ENCODE assay signal across 28 mouse cellular contexts in the genomic region with DNA sequence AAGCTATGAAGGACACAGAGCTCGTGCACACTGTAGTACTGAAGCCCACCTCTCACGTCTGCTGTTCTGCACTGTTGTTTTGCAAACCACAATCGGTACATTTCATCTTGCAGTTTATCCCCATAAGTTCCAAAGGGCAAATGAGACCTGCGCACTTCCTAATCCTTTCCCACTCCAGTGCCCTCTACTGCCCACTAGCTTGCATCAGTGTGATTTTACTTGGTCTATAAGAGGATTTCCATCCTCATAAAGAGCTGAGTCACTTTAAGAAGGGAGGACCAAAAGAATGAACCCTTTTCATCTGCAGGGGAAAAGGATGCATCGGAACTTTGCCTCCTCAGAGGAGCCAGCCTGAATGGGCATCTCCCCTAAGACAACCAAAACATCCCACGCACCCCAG. TPM values are rescaled to one million over a fixed set of nuclear protein-coding genes. Genes with fewer than 3 reads are reported as not detected.
DNase-seq lines count a peak whose midpoint lies in the region; ATAC-seq and TF ChIP-seq lines count a peak whose summit lies in the region.
"Had no signal": no experiment of that assay in that cellular context is flagged by ENCODE, and none has a peak within 500 bp of the region (broad histone marks: within the 10 kb centered on the region; RNA-seq: fewer than 3 reads in every experiment).

No protein-coding gene starts in this region.

- TF ChIP-seq CTCF in liver, postnatal 0 days (IDR thresholded peaks at IDR 0.05; ENCODE audit: low read depth): peak; percentile 35; the same call in 1 of the 2 replicates

- H3K4me3 ChIP-seq in intestine, embryonic 16.5 days (ENCODE audit: low read length): no peak overlapping the region
- no peak overlapping the region for H3K4me3 ChIP-seq in intestine, embryonic 15.5 days (replicated peaks)
- H3K4me3 ChIP-seq in liver, postnatal 0 days (ENCODE audit: low read depth, low read length): no peak overlapping the region
- no peak overlapping the region for H3K4me3 ChIP-seq in liver, embryonic 12.5 days
- H3K4me3 ChIP-seq in brown adipose tissue, adult 24 weeks (ENCODE audit: insufficient read depth, low read depth, low read length): peak overlapping the region; percentile 61
- H3K4me3 ChIP-seq: hindbrain, embryonic 12.5 days; limb, embryonic 13.5 days had no signal

- WGBS in intestine, embryonic 16.5 days: 77% methylated on average over 6 of the region's 6 CpGs
- 82% methylated on average over 6 of the region's 6 CpGs for WGBS in intestine, embryonic 15.5 days
- WGBS in liver, postnatal 0 days (ENCODE audit: insufficient replicate concordance): 76% methylated on average over 6 of the region's 6 CpGs
- 67% methylated on average over 6 of the region's 6 CpGs for WGBS in liver, embryonic 12.5 days (ENCODE audit: insufficient replicate concordance)

- DNase-seq in liver, postnatal 0 days: no peak
- no peak for DNase-seq in adrenal gland, adult (ENCODE audit: inconsistent age in 2 of 2, low spot score in 1 of 2)
- DNase-seq: adrenal gland, postnatal 14 days; cerebellum, adult 11 months; cerebellum, postnatal 14 days; embryo, embryonic 11 days; heart, postnatal 10 days; kidney, adult 11 months; layer of hippocampus, postnatal 36 days; thymus, postnatal 25 days had no signal

- no peak overlapping the region for H3K9ac ChIP-seq in intestine, embryonic 16.5 days (ENCODE audit: low read depth, low read length)
- no peak overlapping the region for H3K9ac ChIP-seq in intestine, embryonic 15.5 days
- no peak overlapping the region for H3K9ac ChIP-seq in liver, postnatal 0 days (replicated peaks)
- no peak overlapping the region for H3K9ac ChIP-seq in liver, embryonic 12.5 days
- H3K9ac ChIP-seq: hindbrain, embryonic 12.5 days; limb, embryonic 13.5 days had no signal

- no peak for TF ChIP-seq EP300 in liver, postnatal 0 days (IDR thresholded peaks at IDR 0.05; ENCODE audit: low read depth)

- H3K27ac ChIP-seq in intestine, embryonic 16.5 days (ENCODE audit: low read length): no peak overlapping the region
- no peak overlapping the region for H3K27ac ChIP-seq in intestine, embryonic 15.5 days
- no peak overlapping the region for H3K27ac ChIP-seq in liver, postnatal 0 days (ENCODE audit: low read depth)
- H3K27ac ChIP-seq in liver, embryonic 12.5 days: no peak overlapping the region
- peak overlapping the region; percentile 99 for H3K27ac ChIP-seq in brown adipose tissue, adult 24 weeks (replicated peaks; ENCODE audit: low read depth, low read length)
- H3K27ac ChIP-seq: hindbrain, embryonic 12.5 days; limb, embryonic 13.5 days had no signal

- H3K4me2 ChIP-seq in intestine, embryonic 16.5 days (ENCODE audit: low read depth, low read length): no peak overlapping the region
- H3K4me2 ChIP-seq in intestine, embryonic 15.5 days (replicated peaks): no peak overlapping the region
- no peak overlapping the region; the same call in 1 of the 2 replicates for H3K4me2 ChIP-seq in liver, postnatal 0 days (ENCODE audit: low read depth, low read length)
- no peak overlapping the region for H3K4me2 ChIP-seq in liver, embryonic 12.5 days
- H3K4me2 ChIP-seq: hindbrain, embryonic 12.5 days; limb, embryonic 13.5 days had no signal

- H3K36me3 ChIP-seq in intestine, embryonic 16.5 days (ENCODE audit: control insufficient read depth, insufficient read depth, low read length): no peaks in the 10 kb centered on the region
- no peaks in the 10 kb centered on the region for H3K36me3 ChIP-seq in intestine, embryonic 15.5 days
- no peaks in the 10 kb centered on the region for H3K36me3 ChIP-seq in liver, postnatal 0 days (replicated peaks; ENCODE audit: insufficient read depth, low read length)
- H3K36me3 ChIP-seq in liver, embryonic 12.5 days: no peaks in the 10 kb centered on the region
- H3K36me3 ChIP-seq: hindbrain, embryonic 12.5 days; limb, embryonic 13.5 days had no signal

- no peaks in the 10 kb centered on the region for H3K4me1 ChIP-seq in intestine, embryonic 16.5 days (ENCODE audit: control insufficient read depth, insufficient read depth, low read length)
- H3K4me1 ChIP-seq in intestine, embryonic 15.5 days (replicated peaks): no peaks in the 10 kb centered on the region
- no peaks in the 10 kb centered on the region for H3K4me1 ChIP-seq in liver, postnatal 0 days (ENCODE audit: insufficient read depth)
- no peaks in the 10 kb centered on the region for H3K4me1 ChIP-seq in liver, embryonic 12.5 days
- peaks cover 2% of the 10 kb centered on the region; the same call in 1 of the 2 replicates for H3K4me1 ChIP-seq in brown adipose tissue, adult 24 weeks (ENCODE audit: control insufficient read depth, insufficient read depth, insufficient read length, low read length)
- H3K4me1 ChIP-seq: hindbrain, embryonic 12.5 days; limb, embryonic 13.5 days had no signal

- 0 out of 2 replicates have a peak, but pooled peaks have one; percentile 33 for ATAC-seq in intestine, embryonic 16.5 days
- no peak for ATAC-seq in intestine, embryonic 15.5 days
- no peak for ATAC-seq in liver, postnatal 0 days
- no peak for ATAC-seq in liver, embryonic 12.5 days
- 0 out of 2 replicates have a peak, but pooled peaks have one; percentile 43 for ATAC-seq in megakaryocyte progenitor cell, adult 5-6 weeks (replicated peaks; ENCODE audit: poor library complexity)
- ATAC-seq: activated CD4-positive, CD25-positive, alpha-beta regulatory T cell, adult 4 months; CD4-positive, CD25-positive, alpha-beta regulatory T cell, adult 4 months; forebrain, embryonic 16.5 days had no signal

- no peaks in the 10 kb centered on the region for H3K27me3 ChIP-seq in intestine, embryonic 16.5 days (replicated peaks; ENCODE audit: control insufficient read depth, insufficient read depth, low read length)
- H3K27me3 ChIP-seq in intestine, embryonic 15.5 days (replicated peaks): no peaks in the 10 kb centered on the region
- no peaks in the 10 kb centered on the region for H3K27me3 ChIP-seq in liver, postnatal 0 days (ENCODE audit: insufficient read depth, low read length)
- no peaks in the 10 kb centered on the region; the same call in 1 of the 2 replicates for H3K27me3 ChIP-seq in liver, embryonic 12.5 days (replicated peaks)
- H3K27me3 ChIP-seq: hindbrain, embryonic 12.5 days; limb, embryonic 13.5 days had no signal

- no peaks in the 10 kb centered on the region for H3K9me3 ChIP-seq in intestine, embryonic 16.5 days (ENCODE audit: control insufficient read depth, low read length)
- no peaks in the 10 kb centered on the region for H3K9me3 ChIP-seq in intestine, embryonic 15.5 days
- H3K9me3 ChIP-seq in liver, postnatal 0 days (ENCODE audit: low read length): no peaks in the 10 kb centered on the region
- no peaks in the 10 kb centered on the region for H3K9me3 ChIP-seq in liver, embryonic 12.5 days (replicated peaks)
- H3K9me3 ChIP-seq: hindbrain, embryonic 12.5 days; limb, embryonic 13.5 days had no signal

RNA-seq across cellular contexts. Expression of a gene that starts 0.5 kb away (rescaled TPM):
- 1.6 TPM in 2 replicates for polyA plus RNA-seq in intestine, embryonic 16.5 days (2015; fragmentation: Nextera tagmentation; extraction: Ambion mirVana)
- polyA plus RNA-seq in intestine, embryonic 15.5 days (2015; fragmentation: Nextera tagmentation; extraction: Ambion mirVana): 1.7 and 2.2 TPM in 2 replicates
- polyA plus RNA-seq in liver, postnatal 0 days (2015; fragmentation: Nextera tagmentation; extraction: Ambion mirVana): 1.6 and 1.9 TPM in 2 replicates
- polyA plus RNA-seq in liver, embryonic 12.5 days (2016; fragmentation: Nextera tagmentation; extraction: Ambion mirVana): 1.6 and 2.0 TPM in 2 replicates
- polyA plus RNA-seq in brown adipose tissue, adult 24 weeks (2012; ENCODE audit: insufficient read depth, insufficient read length, missing spikeins): 12.3 and 23.2 TPM in 2 replicates
- total RNA-seq in megakaryocyte progenitor cell, adult 5-6 weeks (2015): 3.8 and 7.1 TPM in 2 replicates
- total RNA-seq in megakaryocyte progenitor cell, adult 5-6 weeks (2017): 7.5 and 13.9 TPM in 2 replicates
- total RNA-seq: layer of hippocampus, postnatal 36 days had no signal
- polyA plus RNA-seq: activated CD4-positive, CD25-positive, alpha-beta regulatory T cell, adult 4 months; forebrain, embryonic 16.5 days had no signal

RNA-seq across cellular contexts. Expression of a gene that starts 16.6 kb away (rescaled TPM):
- 20.7 and 23.1 TPM in 2 replicates for polyA plus RNA-seq in intestine, embryonic 16.5 days (2015; fragmentation: Nextera tagmentation; extraction: Ambion mirVana)
- polyA plus RNA-seq in intestine, embryonic 15.5 days (2015; fragmentation: Nextera tagmentation; extraction: Ambion mirVana): 24.4 and 28.6 TPM in 2 replicates
- 8.6 and 8.8 TPM in 2 replicates for polyA plus RNA-seq in liver, postnatal 0 days (2015; fragmentation: Nextera tagmentation; extraction: Ambion mirVana)
- 16.2 and 16.6 TPM in 2 replicates for polyA plus RNA-seq in liver, embryonic 12.5 days (2016; fragmentation: Nextera tagmentation; extraction: Ambion mirVana)
- polyA plus RNA-seq in brown adipose tissue, adult 24 weeks (2012; ENCODE audit: insufficient read depth, insufficient read length, missing spikeins): 10.4 and 14.4 TPM in 2 replicates
- 59.9 and 71.0 TPM in 2 replicates for total RNA-seq in megakaryocyte progenitor cell, adult 5-6 weeks (2015)
- total RNA-seq in megakaryocyte progenitor cell, adult 5-6 weeks (2017): 78.4 and 133 TPM in 2 replicates

RNA-seq across cellular contexts. Expression of a gene that starts 32.3 kb away (rescaled TPM):
- polyA plus RNA-seq in intestine, embryonic 16.5 days (2015; fragmentation: Nextera tagmentation; extraction: Ambion mirVana): not detected in 2 replicates
- polyA plus RNA-seq in intestine, embryonic 15.5 days (2015; fragmentation: Nextera tagmentation; extraction: Ambion mirVana): not detected in 2 replicates
- not detected in 2 replicates for polyA plus RNA-seq in liver, postnatal 0 days (2015; fragmentation: Nextera tagmentation; extraction: Ambion mirVana)
- not detected in 2 replicates for polyA plus RNA-seq in liver, embryonic 12.5 days (2016; fragmentation: Nextera tagmentation; extraction: Ambion mirVana)
- polyA plus RNA-seq in brown adipose tissue, adult 24 weeks (2012; ENCODE audit: insufficient read depth, insufficient read length, missing spikeins): not detected in 2 replicates
- not detected in 2 replicates for total RNA-seq in megakaryocyte progenitor cell, adult 5-6 weeks (2015)
- total RNA-seq in megakaryocyte progenitor cell, adult 5-6 weeks (2017): not detected in 2 replicates
- total RNA-seq: adrenal gland, postnatal 14 days; ES-E14; heart, postnatal 10 days; layer of hippocampus, postnatal 36 days; left cerebral cortex, postnatal 14 days had no signal
- polyA plus RNA-seq: activated CD4-positive, CD25-positive, alpha-beta regulatory T cell, adult 4 months; brain, embryonic 14.5 days; CD4-positive, CD25-positive, alpha-beta regulatory T cell, adult 4 months; embryonic facial prominence, embryonic 14.5 days; forebrain, embryonic 16.5 days; gonadal fat pad, adult 2 months; hindbrain, embryonic 12.5 days; limb, embryonic 13.5 days; liver, embryonic 16.5 days; neural tube, embryonic 11.5 days; small intestine, adult 2 months had no signal

RNA-seq across cellular contexts. Expression of a gene that starts 44.4 kb away (rescaled TPM):
- not detected in 2 replicates for polyA plus RNA-seq in intestine, embryonic 16.5 days (2015; fragmentation: Nextera tagmentation; extraction: Ambion mirVana)
- not detected in 2 replicates for polyA plus RNA-seq in intestine, embryonic 15.5 days (2015; fragmentation: Nextera tagmentation; extraction: Ambion mirVana)
- polyA plus RNA-seq in liver, postnatal 0 days (2015; fragmentation: Nextera tagmentation; extraction: Ambion mirVana): not detected in 2 replicates
- polyA plus RNA-seq in liver, embryonic 12.5 days (2016; fragmentation: Nextera tagmentation; extraction: Ambion mirVana): not detected in 2 replicates
- polyA plus RNA-seq in brown adipose tissue, adult 24 weeks (2012; ENCODE audit: insufficient read depth, insufficient read length, missing spikeins): not detected in 2 replicates
- total RNA-seq in megakaryocyte progenitor cell, adult 5-6 weeks (2015): not detected in 2 replicates
- total RNA-seq in megakaryocyte progenitor cell, adult 5-6 weeks (2017): not detected in 2 replicates
- total RNA-seq: adrenal gland, postnatal 14 days; ES-E14; heart, postnatal 10 days; layer of hippocampus, postnatal 36 days; left cerebral cortex, postnatal 14 days had no signal
- polyA plus RNA-seq: brain, embryonic 14.5 days; CD4-positive, CD25-positive, alpha-beta regulatory T cell, adult 4 months; forebrain, embryonic 16.5 days; hindbrain, embryonic 12.5 days; limb, embryonic 13.5 days; liver, embryonic 16.5 days; neural tube, embryonic 11.5 days; small intestine, adult 2 months had no signal

RNA-seq across cellular contexts. Expression of a gene that starts 57.5 kb away (rescaled TPM):
- polyA plus RNA-seq in intestine, embryonic 16.5 days (2015; fragmentation: Nextera tagmentation; extraction: Ambion mirVana): 62.4 and 65.8 TPM in 2 replicates
- 53.5 and 61.2 TPM in 2 replicates for polyA plus RNA-seq in intestine, embryonic 15.5 days (2015; fragmentation: Nextera tagmentation; extraction: Ambion mirVana)
- polyA plus RNA-seq in liver, postnatal 0 days (2015; fragmentation: Nextera tagmentation; extraction: Ambion mirVana): 56.3 and 58.2 TPM in 2 replicates
- 35.4 and 35.7 TPM in 2 replicates for polyA plus RNA-seq in liver, embryonic 12.5 days (2016; fragmentation: Nextera tagmentation; extraction: Ambion mirVana)
- polyA plus RNA-seq in brown adipose tissue, adult 24 weeks (2012; ENCODE audit: insufficient read depth, insufficient read length, missing spikeins): 19.3 and 30.6 TPM in 2 replicates
- total RNA-seq in megakaryocyte progenitor cell, adult 5-6 weeks (2015): 36.3 and 40.9 TPM in 2 replicates
- total RNA-seq in megakaryocyte progenitor cell, adult 5-6 weeks (2017): 54.2 and 61.9 TPM in 2 replicates

Comparison
In these comparisons a context has a peak if more than half of its experiments do, and no peak if none do; other contexts are left out.
1. ATAC-seq: peak in intestine, embryonic 16.5 days (single experiment) and megakaryocyte progenitor cell, adult 5-6 weeks (single experiment); none in intestine, embryonic 15.5 days (single experiment), liver, postnatal 0 days (single experiment) and liver, embryonic 12.5 days (single experiment).